Mouse (Mus musculus): Measurements from ENCODE around the gene Cacnb1.

DNA sequence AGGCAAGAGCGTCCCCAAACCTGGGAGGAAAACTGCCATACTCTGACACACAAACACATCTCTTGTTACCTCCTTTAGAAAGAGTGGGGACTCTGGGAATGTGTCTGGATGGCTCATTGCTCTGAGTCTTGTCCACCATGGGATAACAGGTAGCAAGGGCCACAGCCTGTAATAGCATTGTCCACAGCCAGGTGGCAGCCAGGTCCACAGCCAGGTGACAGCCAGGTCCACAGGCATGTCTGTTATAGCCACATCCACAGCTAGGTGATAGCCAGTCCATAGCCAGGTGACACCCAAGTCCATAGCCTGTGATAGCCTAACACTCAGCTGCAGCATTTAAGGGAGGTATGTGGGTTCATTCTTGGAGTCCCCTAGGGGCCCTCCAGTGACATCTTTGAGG is 61.9 kb downstream of the Cacnb1 start:
- TF ChIP-seq CTCF (IDR thresholded peaks at IDR 0.05; ENCODE audit: low read depth) (peak; percentile 71), EP300 (IDR thresholded peaks at IDR 0.05; ENCODE audit: low read depth) (no peak)

Measured in liver, embryonic 14.5 days (tissue).